Mouse (Mus musculus): ENCODE measurements around the gene Mrpl54.

Gene Mrpl54

DNA sequence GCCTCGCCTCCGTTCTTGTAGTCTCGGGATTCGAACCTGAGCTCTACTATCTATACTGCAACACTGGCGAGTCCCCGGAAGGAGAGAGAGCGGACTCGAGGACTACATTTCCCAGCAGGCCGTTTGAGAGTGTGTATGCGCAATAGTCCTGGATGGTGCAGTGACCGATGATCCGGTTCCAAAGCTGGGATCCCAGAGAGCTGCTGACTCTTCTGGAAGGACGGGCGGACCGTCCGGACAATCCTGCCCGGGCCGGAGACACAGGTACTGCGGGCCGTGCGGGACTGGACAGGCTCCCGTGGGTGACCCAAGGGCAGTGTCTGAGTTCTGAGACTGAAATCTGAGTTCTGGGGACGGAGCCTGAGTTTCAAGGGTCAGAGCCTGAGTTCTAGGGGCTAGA lies 1.3 kb upstream of the Mrpl54 start:
- ATAC-seq (ENCODE audit: insufficient number of reproducible peaks, low FRiP score, low TSS enrichment) = peak; percentile 70

DNA sequence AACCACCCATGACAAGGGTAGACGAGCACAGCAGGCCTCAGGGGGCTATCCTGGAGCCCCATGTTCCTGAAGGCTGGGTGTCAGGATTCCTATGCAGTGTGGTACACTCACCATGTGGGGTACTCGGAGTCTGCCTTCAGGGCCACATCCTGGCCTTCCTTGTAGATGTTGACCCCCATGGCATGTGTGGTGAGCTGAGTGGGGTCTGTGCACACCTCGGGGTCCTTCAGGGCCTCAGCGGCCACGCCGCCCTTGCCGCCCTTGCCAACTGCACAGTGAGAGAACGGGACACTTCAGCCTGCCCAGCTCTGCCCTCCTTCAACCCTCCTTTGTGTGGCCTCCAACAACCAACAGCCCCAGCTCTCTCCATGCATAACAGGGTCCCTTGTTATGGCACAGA lies 1.2 kb downstream of the Mrpl54 start:
- ATAC-seq (ENCODE audit: insufficient number of reproducible peaks, low FRiP score, low TSS enrichment) = no peak

DNA sequence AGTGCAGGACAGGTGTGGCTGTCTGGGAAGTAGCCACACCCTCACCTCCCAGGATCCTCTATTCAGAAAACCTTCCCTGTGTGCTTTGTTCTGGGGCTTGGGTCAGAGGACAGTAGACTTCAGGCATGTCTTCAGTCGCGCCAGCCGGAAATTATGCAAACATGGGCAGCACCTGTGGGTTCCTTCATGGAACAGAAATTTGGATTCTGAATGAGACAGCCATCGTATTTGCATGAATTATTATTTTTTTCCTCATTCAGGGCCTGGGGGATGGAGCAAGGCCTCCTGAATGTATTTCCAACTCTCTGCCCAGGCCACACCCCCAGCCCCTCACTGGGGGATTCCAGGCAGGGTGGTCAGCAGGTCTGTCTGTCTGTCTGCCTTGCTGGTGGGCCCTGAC lies 5.7 kb downstream of the Mrpl54 start:
- ATAC-seq (ENCODE audit: insufficient number of reproducible peaks, low FRiP score, low TSS enrichment) = no peak

DNA sequence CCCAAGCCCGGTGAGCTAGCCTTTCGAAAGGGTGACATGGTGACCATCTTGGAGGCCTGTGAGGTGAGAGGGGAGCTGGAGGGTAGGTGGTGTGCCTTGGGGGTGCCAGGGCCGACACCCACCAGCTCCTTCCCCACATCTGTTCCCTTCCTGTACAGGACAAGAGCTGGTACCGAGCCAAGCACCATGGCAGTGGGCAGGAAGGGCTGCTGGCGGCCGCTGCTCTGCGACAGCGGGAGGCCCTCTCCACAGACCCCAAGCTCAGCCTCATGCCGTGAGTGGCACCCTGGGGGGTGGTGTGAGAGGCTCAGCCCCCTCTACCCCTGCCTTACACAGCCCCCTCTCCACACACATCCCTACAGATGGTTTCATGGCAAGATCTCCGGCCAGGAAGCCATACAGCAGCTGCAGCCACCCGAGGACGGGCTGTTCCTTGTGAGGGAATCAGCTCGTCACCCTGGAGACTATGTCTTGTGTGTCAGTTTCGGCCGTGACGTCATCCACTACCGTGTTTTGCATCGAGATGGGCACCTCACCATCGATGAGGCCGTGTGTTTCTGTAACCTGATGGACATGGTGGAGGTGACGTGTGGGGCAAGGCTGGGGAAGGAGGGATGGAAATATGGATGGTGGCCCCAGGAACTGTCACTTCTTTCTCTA lies 7.4 kb downstream of the Mrpl54 start:
- ATAC-seq (ENCODE audit: insufficient number of reproducible peaks, low FRiP score, low TSS enrichment) = no peak

DNA sequence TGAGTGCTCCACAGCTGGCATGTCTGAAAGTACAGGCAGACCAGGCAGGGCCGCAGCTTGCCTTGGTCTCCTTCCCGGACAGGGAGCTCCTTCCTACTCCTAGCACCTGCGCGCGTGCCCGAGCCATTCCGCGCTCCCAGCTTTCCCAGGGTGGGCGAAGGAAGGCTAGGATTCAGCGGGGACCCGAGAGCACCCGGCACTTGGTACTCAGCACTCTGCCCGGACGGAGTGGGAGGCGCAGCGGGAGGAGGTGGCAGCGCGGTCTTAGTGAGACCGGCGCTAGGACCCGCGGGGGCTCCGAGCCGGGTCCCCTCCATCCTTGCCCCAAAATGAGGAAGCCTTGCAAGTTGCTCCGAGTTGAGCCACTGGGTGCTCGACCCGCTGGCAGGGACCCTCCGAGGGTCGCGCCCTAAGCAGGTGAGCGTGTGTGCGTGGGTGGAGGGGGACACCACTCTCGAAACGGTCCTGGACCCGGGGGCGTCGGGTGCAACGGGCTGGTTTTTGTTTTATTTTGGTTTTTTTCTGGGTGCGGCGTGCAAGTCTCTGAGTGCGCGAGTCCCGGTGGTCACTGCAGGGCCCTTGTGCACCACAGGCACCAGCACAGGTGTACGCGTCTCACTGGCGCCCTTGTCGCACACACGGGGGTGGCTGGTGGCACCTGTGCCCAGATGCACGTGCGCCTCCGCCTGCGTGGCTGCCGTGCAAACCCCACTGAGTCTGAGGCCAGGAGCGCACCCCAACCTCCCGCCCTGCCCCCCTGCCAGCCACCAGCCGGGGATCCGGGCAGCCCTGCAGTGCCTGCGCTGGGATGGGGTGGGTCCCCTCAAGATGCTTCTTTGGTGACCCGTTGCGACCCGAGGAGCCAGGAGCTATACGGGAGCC lies 9.3 kb downstream of the Mrpl54 start:
- no peak for ATAC-seq (ENCODE audit: insufficient number of reproducible peaks, low FRiP score, low TSS enrichment)

DNA sequence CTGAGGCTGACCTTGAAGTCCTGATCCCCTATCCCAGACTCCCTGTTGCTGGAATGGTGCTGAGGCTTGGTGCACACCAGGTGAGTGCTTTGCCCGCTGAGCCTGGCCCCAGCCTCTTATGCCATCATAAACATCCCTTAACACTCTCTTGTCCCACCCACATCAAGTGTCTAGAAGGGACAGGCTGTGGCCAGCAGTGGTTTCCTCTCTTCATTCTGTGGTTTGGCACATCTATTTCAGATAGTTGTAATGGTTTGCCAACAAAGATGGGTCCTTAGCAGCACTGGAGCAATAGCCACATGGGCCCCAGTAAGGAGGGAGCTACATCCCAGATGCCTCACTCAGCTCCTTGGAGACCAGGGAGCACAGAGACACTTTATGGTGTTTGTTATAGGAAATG lies 11.8 kb downstream of the Mrpl54 start:
- no peak for ATAC-seq (ENCODE audit: insufficient number of reproducible peaks, low FRiP score, low TSS enrichment)

DNA sequence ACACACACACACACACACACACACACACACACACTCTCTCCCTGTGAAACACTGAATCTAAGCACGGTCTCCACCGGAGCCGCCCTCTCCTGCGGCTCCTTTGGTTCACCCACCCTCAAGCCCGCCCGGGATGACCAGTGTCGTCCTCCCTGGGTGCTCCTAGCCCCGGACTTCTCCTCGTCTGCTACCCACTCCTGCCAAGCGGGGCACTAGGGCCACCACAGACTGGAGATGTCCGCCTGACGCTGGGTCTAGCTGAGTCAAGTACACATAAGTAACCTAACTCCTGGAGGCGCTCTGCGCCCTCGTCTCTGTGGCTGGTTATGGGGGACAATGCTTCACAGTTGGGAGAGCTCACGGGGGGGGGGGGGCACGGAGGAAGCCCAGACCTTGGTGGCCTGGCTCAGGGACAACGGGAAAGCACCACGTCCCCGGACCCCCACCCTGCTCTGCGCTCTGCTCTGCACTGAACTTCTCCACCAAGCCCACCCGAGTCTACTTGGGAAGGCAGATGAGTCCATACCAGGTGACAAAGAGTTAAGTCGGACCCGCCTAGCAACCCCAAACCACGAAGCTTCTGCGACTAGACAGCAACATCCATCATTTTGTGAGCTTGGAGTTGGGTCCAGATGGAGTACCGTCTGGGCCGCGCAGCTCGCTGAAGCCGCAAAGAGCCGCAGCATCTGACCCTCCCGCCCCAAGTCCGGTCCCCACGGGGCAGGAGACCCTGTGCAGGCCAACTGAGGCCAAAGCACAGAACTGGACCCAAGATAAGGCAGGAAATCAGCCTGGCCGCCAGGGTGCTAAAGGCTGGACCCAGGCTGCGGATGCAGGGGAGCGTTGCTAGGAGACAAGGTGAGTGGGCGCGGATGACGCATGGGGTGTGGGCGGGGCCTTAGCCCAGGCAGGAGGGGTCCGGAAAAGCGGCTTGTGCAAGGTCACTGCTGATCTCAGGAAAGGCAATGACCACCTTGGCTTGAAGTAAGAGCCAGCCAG lies 14.0 kb downstream of the Mrpl54 start, which contains the start of gene Matk:
TSS of gene Matk (plus strand) at position 512 of the 996 bp plus-strand sequence.
- peak; percentile 21; the same call in 1 of the 2 replicates for ATAC-seq (ENCODE audit: insufficient number of reproducible peaks, low FRiP score, low TSS enrichment)

DNA sequence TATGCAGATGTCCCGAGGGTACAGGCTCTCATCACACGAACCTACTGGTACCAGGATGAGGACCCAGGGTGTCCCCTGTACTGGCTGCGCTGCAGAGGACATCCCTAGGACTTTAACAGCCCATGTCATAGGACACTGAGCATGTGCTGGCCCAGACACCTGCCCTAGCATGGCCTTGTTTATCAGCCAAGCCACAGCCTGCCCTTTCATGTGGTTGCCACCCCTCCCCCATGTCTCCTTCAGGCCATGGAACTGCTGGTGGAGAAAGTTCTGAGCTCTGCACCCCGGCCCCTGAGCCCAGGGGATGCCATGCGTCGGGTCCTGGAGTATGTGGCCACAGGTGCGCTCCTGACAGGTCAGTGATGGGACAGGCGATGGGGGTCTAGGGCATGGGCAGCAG lies 17.3 kb downstream of the Mrpl54 start:
- no peak for ATAC-seq (ENCODE audit: insufficient number of reproducible peaks, low FRiP score, low TSS enrichment)

DNA sequence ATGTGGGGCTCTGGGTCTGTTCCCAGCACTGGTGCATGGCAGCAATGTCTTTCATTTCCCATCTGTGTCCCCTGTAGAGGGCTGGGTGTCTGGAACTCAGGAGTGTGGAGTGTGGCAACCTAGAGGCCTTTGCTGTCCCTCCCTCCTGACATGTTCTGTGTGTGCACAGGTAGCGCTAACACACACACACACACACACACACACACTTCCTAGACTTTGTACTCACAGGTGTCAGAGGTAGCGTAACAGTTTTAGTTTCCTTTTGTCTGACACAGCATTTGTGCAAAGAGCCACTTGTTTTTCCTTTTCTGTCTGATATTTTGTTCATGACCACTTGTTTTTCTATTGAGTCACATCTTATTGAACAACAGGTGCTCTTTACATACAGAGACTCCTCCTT lies 18.9 kb downstream of the Mrpl54 start:
- ATAC-seq (ENCODE audit: insufficient number of reproducible peaks, low FRiP score, low TSS enrichment) = no peak

DNA sequence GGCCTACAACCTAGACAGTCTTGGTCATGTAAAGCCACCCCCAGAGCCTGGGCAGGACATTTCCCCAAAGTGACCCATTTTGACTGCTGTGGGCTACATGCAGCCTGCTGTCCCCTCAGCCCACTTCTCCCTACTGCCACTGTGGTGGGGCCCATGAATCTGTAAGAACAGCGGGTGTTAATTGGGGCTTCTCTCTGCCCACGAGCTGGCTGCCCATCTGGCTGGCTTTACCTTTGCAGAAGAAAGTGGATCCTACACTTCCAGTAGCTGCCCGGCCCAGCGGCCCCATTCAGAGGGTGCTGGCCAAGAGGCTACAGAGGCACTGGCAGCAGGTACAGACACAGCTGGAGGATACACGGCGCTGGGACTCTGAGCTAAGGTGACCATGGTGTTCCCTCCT lies 21.6 kb downstream of the Mrpl54 start:
- no peak for ATAC-seq (ENCODE audit: insufficient number of reproducible peaks, low FRiP score, low TSS enrichment)

DNA sequence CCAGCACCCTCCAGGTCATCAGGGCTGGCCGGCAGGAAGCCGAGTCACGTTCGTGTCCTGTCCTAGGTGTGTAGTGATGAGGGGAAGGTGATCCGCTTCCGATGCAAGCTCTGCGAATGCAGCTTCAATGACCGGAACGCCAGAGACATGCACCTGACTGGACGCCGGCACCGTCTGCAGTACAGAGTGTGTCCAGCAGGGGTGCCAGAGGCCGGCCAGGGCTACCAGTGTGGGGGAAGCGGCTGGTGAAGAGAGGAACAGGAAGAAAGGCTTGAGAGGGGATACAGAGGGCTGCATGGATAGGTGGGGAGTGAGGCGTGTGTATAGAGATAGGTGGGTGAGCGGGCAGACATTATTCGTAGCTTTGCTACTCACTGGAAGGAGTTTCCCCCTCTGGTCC lies 22.1 kb downstream of the Mrpl54 start:
- peak; percentile 51; the same call in 1 of the 2 replicates for ATAC-seq (ENCODE audit: insufficient number of reproducible peaks, low FRiP score, low TSS enrichment)

DNA sequence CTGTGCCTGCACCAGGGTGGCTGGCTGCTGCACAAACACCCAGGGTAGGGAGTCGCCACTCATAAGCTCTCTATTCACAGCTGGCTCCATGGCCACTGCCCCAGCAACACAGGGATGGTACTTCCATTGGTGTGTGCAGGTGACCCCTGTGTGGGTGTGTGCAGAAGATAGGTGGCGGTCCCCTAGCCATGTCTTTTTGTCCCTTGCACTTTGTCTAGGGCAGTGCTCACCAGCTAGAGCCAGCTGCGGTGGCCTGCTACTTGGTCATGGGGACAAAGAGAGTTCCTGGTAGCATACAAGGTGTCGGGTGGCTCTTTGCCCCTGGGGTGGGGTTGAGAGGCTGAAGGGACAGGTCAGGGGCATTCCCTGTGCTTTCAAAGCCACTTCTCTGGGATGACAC lies 22.6 kb downstream of the Mrpl54 start:
- no peak for ATAC-seq (ENCODE audit: insufficient number of reproducible peaks, low FRiP score, low TSS enrichment)

DNA sequence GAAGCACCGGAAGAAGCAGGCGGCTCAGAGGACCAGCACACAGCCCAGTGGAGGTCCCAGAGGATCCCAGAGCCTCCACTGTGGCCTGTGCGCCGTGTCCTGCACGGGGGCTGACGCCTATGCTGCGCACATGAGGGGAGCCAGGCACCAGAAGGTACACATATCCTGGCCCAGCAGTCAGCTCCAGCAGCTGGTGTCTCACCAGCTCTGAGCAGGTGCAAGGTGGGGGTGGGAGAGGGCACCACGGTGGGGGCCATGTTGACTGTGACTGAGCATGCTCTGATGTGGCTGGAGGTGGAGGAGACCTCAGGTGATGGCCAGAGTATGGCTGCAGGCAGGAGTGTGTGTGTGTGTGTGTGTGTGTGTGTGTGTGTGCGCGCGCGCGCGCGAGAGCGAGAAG lies 24.7 kb downstream of the Mrpl54 start:
- no peak for ATAC-seq (ENCODE audit: insufficient number of reproducible peaks, low FRiP score, low TSS enrichment)

DNA sequence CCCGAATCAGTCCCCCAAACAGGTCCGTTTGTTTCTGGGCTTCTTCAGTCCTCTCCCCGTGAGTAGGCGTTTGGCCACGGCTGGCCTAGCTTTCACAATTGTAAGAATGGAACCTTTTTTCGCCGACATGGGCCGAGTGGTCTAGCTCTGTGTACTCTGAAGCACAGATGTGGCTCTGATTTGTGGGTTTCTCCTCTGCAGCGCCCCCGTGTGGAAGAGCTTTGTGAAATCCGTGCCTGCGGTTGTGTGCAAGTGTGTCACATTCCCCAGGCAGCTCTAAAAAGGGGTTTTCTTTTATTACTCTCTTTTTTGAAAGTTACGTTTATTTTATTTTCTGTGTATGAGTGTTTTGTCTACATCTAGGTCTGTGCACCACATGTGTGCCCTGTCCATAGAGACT lies 25.9 kb downstream of the Mrpl54 start:
- no peak for ATAC-seq (ENCODE audit: insufficient number of reproducible peaks, low FRiP score, low TSS enrichment)

DNA sequence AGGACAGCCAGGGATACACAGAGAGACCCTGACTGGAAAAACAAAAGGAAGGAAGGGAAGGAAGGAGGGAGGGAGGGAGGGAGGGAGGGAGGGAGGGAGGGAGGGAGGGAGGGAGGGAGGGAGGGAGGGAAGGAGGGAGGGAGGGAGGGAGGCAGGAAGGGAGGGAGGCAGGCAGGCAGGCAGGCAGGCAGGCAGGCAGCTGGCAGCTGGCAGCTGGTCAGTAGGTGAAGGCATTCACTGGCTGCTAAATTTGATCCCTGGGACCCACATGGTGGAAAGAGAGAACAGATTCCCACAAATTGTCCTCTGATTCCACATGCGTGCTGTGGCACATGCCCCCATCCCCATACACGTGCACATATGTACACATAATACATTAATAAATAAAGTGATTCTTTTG lies 28.1 kb downstream of the Mrpl54 start:
- no peak for ATAC-seq (ENCODE audit: insufficient number of reproducible peaks, low FRiP score, low TSS enrichment)

DNA sequence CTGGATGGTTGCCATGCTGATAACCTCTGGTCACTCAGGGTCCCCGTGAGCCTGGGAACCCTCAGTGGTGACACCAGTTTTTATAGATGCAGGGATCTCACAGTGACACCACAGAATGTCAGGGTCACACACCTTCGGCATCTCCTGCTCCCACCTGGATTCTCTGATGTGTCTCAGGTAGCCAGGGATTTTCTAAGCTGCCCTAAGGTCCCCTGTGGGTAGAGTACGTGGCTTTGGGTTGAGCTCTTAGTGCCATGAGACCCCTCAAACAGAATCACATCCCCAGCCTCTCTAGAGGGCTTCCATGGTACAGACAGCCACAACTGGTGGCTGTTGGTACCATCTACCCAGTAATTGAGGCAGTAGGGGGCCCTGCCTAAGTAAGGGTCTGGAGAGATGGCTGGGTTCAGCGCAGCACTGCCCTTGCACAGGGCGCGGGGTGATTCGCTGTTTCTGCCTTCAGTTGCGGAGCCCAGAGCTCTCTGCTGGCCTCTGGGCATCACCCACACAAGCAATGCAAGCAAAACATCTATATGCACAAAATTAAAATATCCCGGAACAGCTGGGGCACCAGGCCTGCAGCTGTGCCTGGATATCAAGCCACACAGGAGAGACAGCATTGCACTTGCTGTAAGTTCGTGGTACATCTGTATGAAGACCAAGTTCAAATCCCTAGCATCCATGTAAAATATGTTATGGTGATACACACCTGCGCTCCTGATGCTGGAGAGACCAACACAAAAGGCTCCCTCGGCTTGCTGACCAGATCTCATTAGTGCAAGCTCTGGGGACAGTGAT lies 30.1 kb downstream of the Mrpl54 start:
- ATAC-seq (ENCODE audit: insufficient number of reproducible peaks, low FRiP score, low TSS enrichment) = no peak

DNA sequence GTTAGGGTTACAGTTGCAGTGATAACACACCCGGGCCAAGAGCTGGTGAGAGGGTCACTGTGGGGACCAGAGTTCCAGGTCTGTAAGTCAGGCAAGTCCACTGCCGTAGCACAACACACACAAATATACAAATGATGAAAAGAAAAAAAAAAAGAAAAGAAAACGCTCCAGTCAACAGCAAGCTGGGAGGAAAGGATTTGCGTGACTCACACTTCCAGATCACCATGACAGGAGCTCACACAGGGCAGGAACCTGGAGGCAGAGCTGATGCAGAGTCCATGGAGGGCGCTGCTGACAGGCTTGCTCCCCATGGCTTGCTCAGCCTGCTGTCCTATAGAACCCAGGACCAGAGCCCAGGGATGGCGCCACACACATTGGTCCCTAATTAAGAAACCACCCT lies 32.5 kb downstream of the Mrpl54 start:
- ATAC-seq (ENCODE audit: insufficient number of reproducible peaks, low FRiP score, low TSS enrichment) = no peak

DNA sequence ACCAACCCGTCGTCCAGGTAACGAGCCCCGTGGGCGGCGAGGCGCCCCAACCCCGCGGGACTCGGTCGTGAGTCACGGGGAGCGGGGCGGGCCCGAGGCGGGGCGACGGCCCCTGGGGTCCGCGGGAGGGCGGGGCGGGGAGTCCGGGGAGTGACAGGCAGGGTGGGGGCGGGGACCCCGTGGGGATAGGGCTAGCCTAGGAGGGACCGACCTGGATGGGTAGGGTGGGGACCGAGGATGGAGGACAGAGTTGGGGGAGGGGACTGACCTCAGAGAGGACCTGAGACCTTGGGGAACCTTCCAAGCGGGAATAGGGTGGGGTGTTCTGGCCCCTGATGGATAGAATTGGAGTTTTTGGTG lies 33.5 kb downstream of the Mrpl54 start:
- ATAC-seq (ENCODE audit: insufficient number of reproducible peaks, low FRiP score, low TSS enrichment) = no peak

DNA sequence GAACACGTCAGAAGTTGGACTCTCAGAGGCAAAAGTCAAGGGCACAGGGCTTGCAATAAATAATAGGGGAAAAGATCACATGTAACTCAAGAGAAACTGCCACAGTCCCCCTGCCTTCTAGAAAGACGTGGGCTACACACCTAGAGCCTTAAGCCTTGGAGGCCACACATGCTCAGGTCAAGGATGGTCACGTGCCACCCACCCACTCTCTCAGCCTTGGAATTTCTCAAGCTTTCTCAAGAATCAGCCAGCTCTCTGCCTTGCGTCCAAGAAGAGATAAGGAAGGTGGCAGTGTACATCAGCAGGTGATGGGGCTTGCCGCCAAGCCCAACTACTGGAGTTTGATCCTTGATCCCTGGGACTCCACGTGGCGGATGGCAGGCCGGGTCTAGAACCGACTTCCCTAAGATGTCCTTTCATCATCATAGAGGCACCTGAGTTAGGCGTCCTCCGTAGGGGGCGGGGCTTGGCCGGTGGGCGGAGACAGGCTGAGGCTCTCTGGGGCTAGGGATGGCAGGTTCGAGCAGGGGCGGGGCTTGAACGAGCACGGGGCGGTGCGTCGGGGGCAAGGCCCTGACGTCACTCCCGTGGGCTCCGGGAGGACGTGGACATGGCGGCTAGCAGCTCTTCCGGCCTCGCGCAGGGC lies 34.0 kb downstream of the Mrpl54 start, which contains the start of gene Zfr2:
TSS of gene Zfr2 (plus strand) at position 576 of the 646 bp plus-strand sequence.
- peak; percentile 74 for ATAC-seq (ENCODE audit: insufficient number of reproducible peaks, low FRiP score, low TSS enrichment)

All from cerebellum, adult (tissue).